Mouse (Mus musculus) left cerebral cortex, postnatal 36 days (tissue): ENCODE measurements around the gene Avpr1a. TPM values are rescaled to one million over a fixed set of nuclear protein-coding genes. Genes with fewer than 3 reads are reported as not detected.

Experiments
- DNase-seq, 2 experiments: peaks; one replicate each; pipeline ENCODE4 v3.0.0; 2021 to 2022; ENCODE audit warnings: low spot score in 2 of 2, mixed read lengths in 1 of 2
- intact Hi-C: fragments of 180-260 bp; cut with DNase I; formaldehyde crosslinking; loops from one replicate; pipeline ENCODE4 v1.15.1; 2025
- total RNA-seq, 2 experiments: library from RNA; stranded (reverse); gene quantifications; 2 replicates each; pipeline ENCODE4 v1.2.3; 2021

The Avpr1a gene
- total RNA-seq = under 1 TPM; 0.35 to 0.68 TPM

- DNase-seq = no peak
- intact Hi-C loops = loop anchor here (2.0 to 5.0 kb wide), 3 partner anchors 79 to 341 kb away; no protein-coding TSS in a partner anchor
Measured at GRCm38 (mm10) chr10:122447861-122448716, at the start of gene Avpr1a. Avpr1a (plus strand) TSS chr10:122448499.

- intact Hi-C loops = no loop called here
- no peak for DNase-seq
Measured at GRCm38 (mm10) chr10:122402270-122402669, 46.0 kb upstream of the Avpr1a start.

GRCm38 (mm10) chr10:122406333-122406732, 42.0 kb upstream of the Avpr1a start:
- DNase-seq = no peak
- intact Hi-C loops = no loop called here

DNA sequence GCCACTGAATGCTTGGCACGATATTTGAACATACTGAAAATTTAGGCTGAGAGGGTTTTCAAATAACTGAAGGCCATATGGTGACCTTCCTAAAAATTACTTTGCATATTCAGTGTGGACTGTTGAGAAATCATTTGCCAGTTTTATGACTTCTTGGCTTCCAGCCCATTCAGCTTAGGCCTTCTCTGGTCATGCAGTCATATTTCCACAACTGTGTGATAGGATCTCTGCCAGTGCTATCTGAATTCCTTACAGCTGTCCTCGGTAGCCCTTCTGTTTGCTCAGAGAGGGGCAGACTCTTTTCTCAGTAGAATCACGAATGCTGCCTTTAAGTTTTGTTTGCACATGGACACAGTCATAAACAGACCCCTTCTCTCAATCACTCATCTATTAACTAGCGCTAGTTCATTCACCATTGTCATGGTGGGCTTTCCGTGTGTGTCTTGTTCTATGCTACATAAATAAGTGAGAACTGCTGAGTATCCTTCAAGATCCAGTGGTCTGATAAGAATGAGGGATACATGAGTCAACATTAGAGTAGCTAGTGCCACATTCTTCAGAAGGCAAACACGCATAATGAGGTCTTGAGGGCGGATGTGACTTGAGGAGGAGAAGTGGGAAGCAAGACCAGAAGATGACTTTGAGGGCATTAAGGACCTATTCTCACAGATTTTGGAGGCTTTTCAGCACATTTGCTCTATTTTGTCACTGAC, 39.4 kb upstream of the Avpr1a start:
- no peak for DNase-seq
- intact Hi-C loops = no loop called here

DNA sequence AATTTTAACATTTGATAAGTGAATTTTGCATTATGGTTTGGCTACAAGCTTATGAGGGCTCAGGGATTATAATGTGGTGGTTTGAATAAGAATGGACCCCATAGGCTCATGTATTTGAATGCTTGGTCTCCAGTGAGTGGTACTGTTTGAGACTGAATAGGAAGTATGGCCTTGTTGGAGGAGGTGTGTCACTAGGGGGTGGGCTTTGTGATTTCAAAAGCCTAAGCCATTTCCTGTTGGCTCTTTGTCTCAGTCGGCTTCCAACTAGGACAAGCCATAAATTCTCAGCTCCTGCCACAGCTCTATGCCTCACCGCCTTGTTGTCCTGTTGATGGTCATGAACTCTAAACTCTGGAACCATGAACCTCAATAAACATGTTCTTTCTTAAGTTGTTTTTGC, 37.5 kb upstream of the Avpr1a start:
- intact Hi-C loops = no loop called here
- no peak for DNase-seq

- intact Hi-C loops = no loop called here
- DNase-seq = no peak
Measured at GRCm38 (mm10) chr10:122432690-122433089, 15.6 kb upstream of the Avpr1a start.

DNA sequence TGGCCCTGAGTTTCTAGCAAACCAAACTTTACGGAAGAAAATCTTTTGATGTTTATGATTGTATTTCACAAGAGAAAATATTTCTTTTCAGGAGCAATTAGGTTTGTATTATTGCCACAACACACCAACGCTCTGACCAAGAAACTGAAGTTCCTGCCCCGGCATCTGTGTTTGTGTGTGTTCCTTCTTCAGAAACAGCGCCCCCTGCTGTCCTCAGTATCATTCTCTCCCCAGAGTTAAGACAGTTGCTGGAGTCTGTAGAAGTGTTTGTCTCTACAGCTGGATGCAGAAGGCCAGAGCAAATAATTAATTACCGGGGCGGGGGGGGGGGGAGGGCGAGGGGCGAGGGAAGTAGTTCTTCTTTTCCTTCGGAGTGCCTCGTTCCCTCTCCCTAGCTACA, 1.0 kb upstream of the Avpr1a start:
- intact Hi-C loops = loop anchor here (2.0 to 5.0 kb wide), 3 partner anchors 80 to 340 kb away; no protein-coding TSS in a partner anchor
- DNase-seq = peak; percentile 41 to 54

GRCm38 (mm10) chr10:122448717-122449611, 665 bp downstream of the Avpr1a start:
- DNase-seq = peak; percentile 12 to 13
- intact Hi-C loops = loop anchor here (5.0 kb wide), 2 partner anchors 78 to 342 kb away; no protein-coding TSS in a partner anchor

DNA sequence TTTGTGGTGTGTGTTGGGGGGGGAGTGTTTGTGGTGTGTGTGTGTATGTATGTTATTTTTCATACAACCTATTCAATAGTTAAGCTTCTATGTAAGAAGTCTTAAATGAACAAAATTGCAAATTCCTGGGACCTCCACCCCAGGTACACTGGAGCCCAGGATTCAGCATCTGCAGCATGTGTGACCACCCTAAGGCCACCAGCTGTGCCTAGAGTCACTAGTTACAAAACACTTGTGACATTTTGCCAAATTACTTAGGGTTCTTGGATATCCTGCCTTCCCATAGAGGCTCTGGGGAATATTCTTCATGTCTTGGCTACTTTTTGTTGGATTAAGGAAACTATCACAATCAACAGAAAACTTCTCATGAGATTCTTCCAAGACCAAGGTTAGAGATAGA, 1.6 kb downstream of the Avpr1a start:
- no peak for DNase-seq
- intact Hi-C loops = loop anchor here (5.0 kb wide), 2 partner anchors 77 to 343 kb away; no protein-coding TSS in a partner anchor

- DNase-seq = no peak
- intact Hi-C loops = no loop called here
Measured at GRCm38 (mm10) chr10:122453466-122453865, 5.2 kb downstream of the Avpr1a start.

- no peak for DNase-seq
- intact Hi-C loops = no loop called here
Measured at GRCm38 (mm10) chr10:122455793-122456192, 7.5 kb downstream of the Avpr1a start.

- intact Hi-C loops = no loop called here
- no peak for DNase-seq
Measured at GRCm38 (mm10) chr10:122476846-122477245, 28.5 kb downstream of the Avpr1a start.

GRCm38 (mm10) chr10:122498551-122498950, 50.3 kb downstream of the Avpr1a start:
- intact Hi-C loops = no loop called here
- DNase-seq = no peak

- DNase-seq = no peak
- intact Hi-C loops = no loop called here
Measured at GRCm38 (mm10) chr10:122499306-122499705, 51.0 kb downstream of the Avpr1a start.

Other genes with a start within 250 kb of the Avpr1a start
- gene Ppm1h, start 230.3 kb downstream of the Avpr1a start, total RNA-seq = 100 to 1,000 TPM in 1 of 2 experiments, 10 to 100 TPM in 1; 95.4 to 106 TPM